Mouse (Mus musculus) erythroblast, embryonic 14.5 days (primary cell): ENCODE results near the gene Med19.

ENCODE experiments used
- GATA1 ChIP-seq: IDR thresholded peaks from 2 replicates; pipeline ENCODE4 v1.6.1; 2012; ENCODE audit warnings: low read length, inconsistent platforms, mixed read lengths
- TAL1 ChIP-seq: IDR thresholded peaks from 3 replicates; pipeline ENCODE4 v1.6.1; 2012; ENCODE audit warnings: low read length, inconsistent platforms, mixed read lengths

DNA sequence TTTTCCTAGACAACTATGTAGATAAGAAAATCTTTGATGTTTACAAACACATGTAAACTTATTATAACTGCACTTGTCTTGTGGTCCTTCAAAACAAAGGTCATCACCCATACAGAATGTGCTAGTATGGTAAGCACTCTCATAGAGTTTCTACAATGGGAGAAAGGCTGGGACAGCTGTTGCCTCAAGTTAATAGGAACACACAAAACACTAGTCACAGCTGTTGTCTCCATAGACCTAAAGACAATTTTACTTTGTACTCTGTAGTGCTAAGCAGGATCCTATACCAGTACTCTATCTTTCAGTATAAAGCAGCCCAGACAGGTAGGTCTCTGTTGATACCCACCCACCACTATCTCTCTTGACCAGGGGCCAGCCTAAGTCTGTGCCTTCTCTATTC is 37.4 kb upstream of the Med19 start:
- TF ChIP-seq GATA1, result no peak
- no peak for TF ChIP-seq TAL1
